Mouse (Mus musculus): ENCODE measurements at regions not wholly inside any gene's neighbourhood (a gene's known extent, or its start where the extent isn't known, plus 50 kb on each side); places are given as distances from the start of the nearest gene placed in this dataset.

DNA sequence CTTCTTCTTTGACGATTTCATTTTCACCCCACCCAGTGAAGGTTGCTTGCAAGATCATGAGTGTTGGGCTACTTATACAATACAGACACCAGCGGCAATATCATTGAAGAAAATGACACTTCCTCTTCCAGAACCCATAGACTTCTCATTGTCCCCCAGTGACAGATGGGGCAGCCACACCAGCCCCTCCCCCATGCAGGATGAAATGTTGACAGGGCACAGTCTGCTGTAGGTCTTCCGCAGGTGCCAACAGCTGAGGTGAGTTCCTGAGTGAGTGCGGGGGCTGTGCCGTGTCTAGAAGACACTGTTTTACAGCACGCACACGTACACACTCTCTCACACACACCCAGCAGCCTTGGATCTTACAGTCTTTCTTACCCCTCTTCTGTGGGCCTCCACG, 171.0 kb upstream of the Ntf3 start:
- no peak for TF ChIP-seq CTCF (IDR thresholded peaks at IDR 0.05; ENCODE audit: low read depth)
- no peak for TF ChIP-seq EP300 (IDR thresholded peaks at IDR 0.05; ENCODE audit: low read depth)

All from liver, embryonic 14.5 days (tissue).